Mouse (Mus musculus): ENCODE data around the gene Klk13.

DNA sequence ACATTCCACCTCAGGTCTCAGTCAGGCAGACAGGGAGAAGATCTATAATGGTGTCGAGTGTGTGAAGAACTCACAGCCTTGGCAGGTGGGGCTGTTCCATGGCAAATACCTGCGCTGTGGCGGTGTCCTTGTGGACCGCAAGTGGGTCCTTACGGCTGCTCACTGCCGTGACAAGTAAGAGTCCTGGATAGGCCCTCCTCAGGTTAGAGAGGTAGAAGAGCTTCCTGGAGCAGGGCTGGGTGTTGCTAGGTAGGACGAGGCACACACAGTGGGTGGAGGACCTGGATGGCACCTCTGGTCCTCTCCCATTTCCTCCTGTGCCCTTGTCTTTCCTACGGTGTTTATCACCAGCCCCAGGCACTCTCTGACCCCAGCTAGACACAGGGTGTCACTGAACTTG, 57.3 kb downstream of the Klk13 start:
- TF ChIP-seq CTCF (IDR thresholded peaks at IDR 0.05; ENCODE audit: low read depth, low read length) (no peak), TAL1 (conservative IDR thresholded peaks at IDR 0.05; ENCODE audit: low read depth, low read length) (no peak), GATA1 (IDR thresholded peaks at IDR 0.05; ENCODE audit: borderline replicate concordance, low read length) (no peak), POLR2AphosphoS5 (IDR thresholded peaks at IDR 0.05; ENCODE audit: insufficient replicate concordance, low read depth, low read length) (no peak), GATA2 (IDR thresholded peaks at IDR 0.05; ENCODE audit: borderline replicate concordance, low read depth, low read length) (no peak)

Data from G1E (cell line).